Mouse (Mus musculus) Patski (cell line): ENCODE data around the gene Nr4a2. TPM values are rescaled to one million over a fixed set of nuclear protein-coding genes. Genes with fewer than 3 reads are reported as not detected.

Experiments used
- ATAC-seq: fragments of 100-300 bp; one replicate; pipeline ENCODE4 v1.8.0; 2021
- CTCF ChIA-PET: fragments of 350-600 bp; sonication (Branson Sonifier 250); formaldehyde crosslinking; loops from one replicate; lab custom pipeline; 2022; ENCODE audit warnings: inconsistent platforms; lab: Charles Lee
- POLR2A ChIA-PET: fragments of 350-600 bp; sonication (Branson Sonifier 250); formaldehyde crosslinking; loops from one replicate; lab custom pipeline; 2022; ENCODE audit warnings: antibody characterized with exemption, inconsistent platforms; lab: Charles Lee
- DNase-seq: peaks from one replicate; pipeline ENCODE4 v3.0.0-alpha.2; 2011; ENCODE audit warnings: low read depth, low spot score
- H3K27me3 ChIP-seq: fragments of 371-371 bp; one replicate; pipeline ENCODE4 v1.5.1; 2021
- CTCF ChIP-seq: fragments of 100-300 bp; IDR thresholded peaks from one replicate; pipeline ENCODE4 v1.5.1; 2021
- in situ Hi-C: fragments of 300-500 bp; cut with MboI; formaldehyde crosslinking; loops from 3 replicates; pipeline ENCODE4 v1.11.1; 2018; ENCODE audit warnings: low pct_unique_long_range_greater_than_20kb, mixed read lengths
- polyA plus RNA-seq: library from polyadenylated mRNA; unstranded; gene quantifications from one replicate; pipeline ENCODE4 v1.2.3, GENCODE M21; 2021

The Nr4a2 gene
- polyA plus RNA-seq, 1 experiment from 2014 or later, result 1.7 TPM

DNA sequence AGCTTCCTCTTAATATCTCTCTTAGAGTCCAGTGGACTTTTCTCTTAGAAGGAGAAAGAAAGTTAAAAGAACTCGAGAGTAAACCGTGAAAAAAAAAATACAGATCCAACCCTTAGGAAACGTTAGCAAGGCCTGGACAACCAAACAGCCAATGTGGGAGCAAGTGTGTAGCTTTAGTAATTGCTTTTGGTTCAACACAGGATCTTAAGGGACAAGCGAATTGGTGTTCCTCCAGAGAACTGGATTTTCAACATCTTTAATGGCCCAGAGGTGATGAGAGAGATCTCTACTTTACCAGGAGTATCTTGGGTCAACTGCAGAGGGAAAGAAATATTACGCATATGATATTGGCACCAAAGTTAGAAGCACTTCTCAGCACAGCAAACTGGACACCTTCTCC, 10.4 kb downstream of the Nr4a2 start:
- POLR2A ChIA-PET, result no interaction called here
- ATAC-seq (no peak), DNase-seq (no peak)
- no peak for TF ChIP-seq CTCF
- in situ Hi-C loops, result loop anchor here (10.0 kb wide), 1 partner anchor 251 kb away; no protein-coding TSS in a partner anchor
- CTCF ChIA-PET, result no interaction called here
- no peaks in the 10 kb centered on the region for H3K27me3 ChIP-seq

DNA sequence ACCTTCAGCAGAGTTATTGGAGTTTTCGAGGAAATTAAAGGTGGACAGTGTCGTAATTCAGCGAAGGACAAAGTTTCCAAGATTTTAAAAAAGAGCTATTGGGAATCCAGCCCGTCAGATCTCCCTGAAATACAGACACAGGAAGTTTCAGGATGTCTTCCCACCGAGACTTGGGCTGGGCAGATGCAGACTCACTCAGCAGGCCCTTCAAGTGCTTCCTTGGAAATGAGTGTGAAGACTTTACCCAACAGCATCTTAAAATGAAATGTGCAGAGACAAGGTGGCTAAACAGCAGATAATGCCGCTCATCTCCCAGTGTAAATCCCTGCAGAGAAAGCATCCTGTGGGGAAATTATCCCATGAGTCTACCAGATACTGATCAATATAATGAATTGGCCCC, 10.9 kb downstream of the Nr4a2 start:
- DNase-seq (no peak), ATAC-seq (no peak)
- TF ChIP-seq CTCF, result no peak
- in situ Hi-C loops, result loop anchor here (10.0 kb wide), 1 partner anchor 252 kb away; no protein-coding TSS in a partner anchor
- ChIA-PET CTCF (no interaction called here), POLR2A (no interaction called here)
- no peaks in the 10 kb centered on the region for H3K27me3 ChIP-seq

DNA sequence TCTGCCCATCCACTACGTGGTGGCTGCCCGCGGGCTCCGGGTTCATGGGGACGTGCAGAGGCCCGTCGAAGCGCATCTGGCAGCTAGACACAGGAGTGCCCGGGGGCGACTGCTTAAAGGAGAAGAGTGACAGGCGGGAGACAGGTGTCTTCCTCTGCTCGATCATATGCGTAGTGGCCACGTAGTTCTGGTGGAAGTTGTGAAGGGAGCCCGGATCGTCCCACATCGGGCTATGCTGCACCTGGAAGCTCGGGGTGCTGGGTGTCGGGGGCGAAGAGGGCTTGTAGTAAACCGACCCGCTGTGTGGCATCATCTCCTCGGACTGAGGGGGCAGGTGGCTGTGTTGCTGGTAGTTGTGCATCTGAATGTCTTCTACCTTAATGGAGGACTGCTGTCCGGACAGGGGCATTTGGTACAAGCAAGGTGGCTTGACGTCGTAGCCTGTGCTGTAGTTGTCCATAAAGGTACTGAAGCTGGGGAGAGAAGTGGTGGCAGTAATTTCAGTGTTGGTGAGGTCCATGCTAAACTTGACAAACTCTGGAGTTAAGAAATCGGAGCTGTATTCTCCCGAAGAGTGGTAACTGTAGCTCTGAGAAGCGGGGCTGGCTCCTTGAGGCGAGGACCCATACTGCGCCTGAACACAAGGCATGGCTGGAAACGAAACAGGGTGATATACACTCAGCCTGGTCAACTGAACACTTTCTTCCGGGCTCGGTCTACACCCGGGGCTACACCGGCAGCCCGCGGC, 11.8 kb downstream of the Nr4a2 start:
- ChIA-PET CTCF (no interaction called here), POLR2A (no interaction called here)
- in situ Hi-C loops, result loop anchor here (10.0 kb wide), 1 partner anchor 253 kb away; no protein-coding TSS in a partner anchor
- ATAC-seq (no peak), DNase-seq (no peak)
- no peaks in the 10 kb centered on the region for H3K27me3 ChIP-seq
- no peak for TF ChIP-seq CTCF

DNA sequence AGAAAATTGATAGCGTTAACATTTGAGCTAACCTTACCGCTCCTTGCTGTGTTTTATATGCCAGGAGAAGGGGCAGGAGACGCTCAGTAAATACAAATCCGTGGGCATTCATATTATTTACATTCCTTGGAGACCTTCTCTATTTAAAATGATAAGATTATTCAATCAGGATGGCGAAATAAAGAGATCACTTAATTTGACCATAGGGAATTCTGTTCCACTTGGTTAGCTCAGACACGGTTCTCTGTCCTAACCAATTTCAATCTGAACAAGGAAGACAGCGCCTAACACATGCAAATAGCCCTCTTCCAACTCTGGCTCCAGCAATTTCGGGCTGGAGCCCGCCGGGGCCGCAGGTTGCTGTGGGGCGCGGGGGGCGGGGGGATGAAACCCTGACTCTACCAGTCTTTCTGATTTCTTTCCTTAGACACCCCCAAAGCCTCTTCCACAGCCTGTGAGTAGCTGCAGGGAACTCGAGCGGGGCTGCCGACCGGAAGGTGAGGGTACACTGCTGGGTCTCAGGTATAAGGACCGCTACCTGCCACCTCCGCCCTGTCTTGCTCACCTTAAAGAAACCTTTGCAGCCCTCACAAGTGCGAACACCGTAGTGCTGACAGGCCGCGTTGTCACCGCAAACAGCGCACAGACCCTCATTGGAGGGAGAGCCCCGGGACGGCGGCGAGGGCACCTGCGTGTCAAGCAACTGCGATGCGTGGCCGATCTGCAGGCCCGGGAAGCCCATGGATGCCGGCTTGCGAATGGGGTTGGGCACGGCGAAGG, 12.6 kb downstream of the Nr4a2 start:
- TF ChIP-seq CTCF, result no peak
- H3K27me3 ChIP-seq, result no peaks in the 10 kb centered on the region
- CTCF ChIA-PET, result no interaction called here
- DNase-seq, result no peak
- in situ Hi-C loops, result loop anchor here (10.0 kb wide), 1 partner anchor 254 kb away; no protein-coding TSS in a partner anchor
- ATAC-seq, result no peak
- POLR2A ChIA-PET, result no interaction called here

DNA sequence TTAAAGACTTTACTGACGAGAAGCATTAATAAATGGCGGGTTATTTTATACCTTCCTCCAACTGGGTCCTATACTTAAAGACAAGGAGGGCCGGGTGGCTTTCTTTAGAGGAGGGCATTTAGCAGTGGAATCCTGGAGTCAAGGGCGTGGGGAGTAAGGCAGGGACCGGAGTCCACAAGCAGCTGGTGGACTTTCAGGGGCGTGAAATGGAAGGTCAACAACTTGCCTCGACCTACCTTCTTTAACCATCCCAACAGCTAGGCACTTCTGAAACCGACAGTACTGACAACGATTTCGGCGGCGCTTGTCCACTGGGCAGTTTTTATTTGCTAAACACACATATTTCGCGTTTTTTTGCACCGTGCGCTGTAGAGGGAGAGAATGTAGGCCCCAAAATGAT, 13.4 kb downstream of the Nr4a2 start:
- DNase-seq (no peak), ATAC-seq (no peak)
- CTCF ChIA-PET, result no interaction called here
- POLR2A ChIA-PET, result no interaction called here
- H3K27me3 ChIP-seq, result no peaks in the 10 kb centered on the region
- TF ChIP-seq CTCF, result no peak
- in situ Hi-C loops, result loop anchor here (10.0 kb wide), 1 partner anchor 254 kb away; no protein-coding TSS in a partner anchor

DNA sequence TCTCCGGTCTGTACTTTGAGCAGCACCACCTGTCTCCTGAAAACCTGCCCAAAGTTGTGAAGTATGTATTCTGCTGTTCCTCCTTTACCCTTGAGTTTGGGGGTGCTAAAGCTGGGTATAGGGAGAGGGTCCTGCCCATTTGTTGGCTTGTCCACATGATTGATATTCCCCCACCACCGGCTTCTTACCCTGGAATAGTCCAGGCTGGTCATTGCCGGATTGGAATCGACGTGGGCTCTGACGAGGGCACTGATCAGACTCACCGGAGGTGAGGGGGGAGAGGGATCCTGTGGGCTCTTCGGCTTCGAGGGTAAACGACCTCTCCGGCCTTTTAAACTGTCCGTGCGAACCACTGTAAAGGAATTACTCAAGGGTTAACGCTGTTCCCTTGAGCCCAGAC, 13.9 kb downstream of the Nr4a2 start:
- ATAC-seq (no peak), DNase-seq (no peak)
- no peak for TF ChIP-seq CTCF
- ChIA-PET POLR2A (no interaction called here), CTCF (no interaction called here)
- H3K27me3 ChIP-seq, result no peaks in the 10 kb centered on the region
- in situ Hi-C loops, result loop anchor here (10.0 kb wide), 1 partner anchor 255 kb away; no protein-coding TSS in a partner anchor

DNA sequence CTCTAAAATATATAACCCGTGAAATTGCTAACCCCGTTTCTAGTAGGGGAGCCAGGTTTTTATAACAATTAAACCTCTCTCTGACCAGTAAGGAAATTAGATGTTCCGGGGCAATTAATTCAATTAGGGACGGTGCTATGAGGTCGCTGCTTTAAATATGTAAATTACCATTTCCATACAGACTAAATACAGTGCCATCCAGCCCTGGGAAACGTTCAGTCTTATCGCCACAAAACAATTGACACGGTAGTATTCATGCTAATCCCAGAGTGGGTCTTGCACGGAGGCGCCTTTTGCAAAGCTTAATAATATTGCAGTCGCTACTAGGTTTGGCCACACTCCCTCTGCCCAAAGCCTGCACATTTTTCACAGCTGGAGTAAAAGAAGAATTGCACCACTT, 14.5 kb downstream of the Nr4a2 start:
- TF ChIP-seq CTCF, result no peak
- ChIA-PET CTCF (no interaction called here), POLR2A (no interaction called here)
- H3K27me3 ChIP-seq, result no peaks in the 10 kb centered on the region
- ATAC-seq (no peak), DNase-seq (no peak)
- in situ Hi-C loops, result no loop called here

DNA sequence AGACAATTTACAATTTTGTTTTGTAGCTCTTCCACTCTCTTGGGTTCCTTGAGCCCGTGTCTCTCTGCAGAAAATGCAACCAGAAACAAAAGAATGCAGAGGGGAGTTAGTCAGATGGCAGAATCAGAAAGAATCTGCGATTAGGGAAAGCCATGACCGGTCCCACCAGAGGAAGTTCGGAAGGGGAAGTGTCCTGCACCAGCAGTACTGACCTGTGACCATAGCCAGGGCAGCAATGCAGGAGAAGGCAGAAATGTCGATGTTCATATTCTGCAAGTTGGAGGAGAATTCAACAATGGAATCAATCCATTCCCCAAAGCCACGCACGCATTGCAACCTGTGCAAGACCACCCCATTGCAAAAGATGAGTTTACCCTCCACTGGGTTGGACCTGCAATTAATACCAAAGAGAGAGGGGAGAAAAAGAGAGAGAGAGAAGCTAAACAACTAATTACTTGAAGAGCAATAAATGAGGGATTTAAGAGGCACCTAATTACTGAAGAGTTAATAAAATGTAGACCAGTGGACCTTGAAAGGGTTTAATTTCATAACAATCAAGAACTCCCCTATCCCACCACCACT, 15.4 kb downstream of the Nr4a2 start:
- in situ Hi-C loops, result no loop called here
- ChIA-PET CTCF (no interaction called here), POLR2A (no interaction called here)
- no peak for TF ChIP-seq CTCF
- DNase-seq, result no peak
- no peaks in the 10 kb centered on the region for H3K27me3 ChIP-seq
- no peak for ATAC-seq

DNA sequence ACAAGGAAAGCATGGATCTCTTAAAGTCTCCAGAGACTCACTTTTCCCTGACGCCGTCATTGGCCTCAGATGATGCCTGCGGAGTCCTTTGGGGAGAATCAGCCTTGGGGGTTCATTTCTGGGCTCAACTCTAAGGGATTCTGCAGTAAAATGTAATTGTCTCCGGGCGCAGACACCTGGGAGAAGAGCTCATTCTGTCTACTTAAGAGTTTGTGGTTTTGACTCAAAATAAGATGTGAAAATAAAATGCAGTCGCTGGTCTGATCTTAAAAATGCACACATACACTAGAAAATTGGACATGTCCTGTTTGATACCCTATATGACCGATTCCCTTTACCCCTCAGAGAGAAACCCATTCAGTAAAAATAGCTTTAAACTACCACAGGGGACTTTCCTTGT, 18.4 kb downstream of the Nr4a2 start:
- no peak for ATAC-seq
- ChIA-PET CTCF (no interaction called here), POLR2A (no interaction called here)
- DNase-seq, result no peak
- no peaks in the 10 kb centered on the region for H3K27me3 ChIP-seq
- in situ Hi-C loops, result no loop called here
- TF ChIP-seq CTCF, result no peak

DNA sequence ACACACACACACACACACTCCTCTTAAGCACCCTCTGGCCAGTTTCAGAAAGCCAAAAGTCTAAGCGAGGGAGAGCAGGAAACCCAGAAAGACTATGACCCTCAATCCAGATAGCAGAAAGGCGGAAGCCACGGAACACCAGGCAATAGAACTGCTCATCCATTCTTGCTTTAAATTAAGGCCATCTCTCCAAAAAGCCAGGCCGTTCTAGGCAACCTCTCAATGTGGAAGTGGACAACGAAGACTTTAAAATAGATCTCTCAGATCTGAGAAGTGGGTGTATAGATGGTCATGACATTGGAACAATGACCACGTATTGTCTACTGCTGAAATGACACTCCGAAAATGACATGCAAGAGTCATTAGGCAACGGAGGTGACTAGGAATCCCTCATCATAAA, 19.1 kb downstream of the Nr4a2 start:
- no peak for ATAC-seq
- H3K27me3 ChIP-seq, result peaks cover 4% of the 10 kb centered on the region
- ChIA-PET POLR2A (no interaction called here), CTCF (no interaction called here)
- no peak for DNase-seq
- no peak for TF ChIP-seq CTCF
- in situ Hi-C loops, result no loop called here
